Mouse (Mus musculus): ENCODE results near the gene Ccdc69.

DNA sequence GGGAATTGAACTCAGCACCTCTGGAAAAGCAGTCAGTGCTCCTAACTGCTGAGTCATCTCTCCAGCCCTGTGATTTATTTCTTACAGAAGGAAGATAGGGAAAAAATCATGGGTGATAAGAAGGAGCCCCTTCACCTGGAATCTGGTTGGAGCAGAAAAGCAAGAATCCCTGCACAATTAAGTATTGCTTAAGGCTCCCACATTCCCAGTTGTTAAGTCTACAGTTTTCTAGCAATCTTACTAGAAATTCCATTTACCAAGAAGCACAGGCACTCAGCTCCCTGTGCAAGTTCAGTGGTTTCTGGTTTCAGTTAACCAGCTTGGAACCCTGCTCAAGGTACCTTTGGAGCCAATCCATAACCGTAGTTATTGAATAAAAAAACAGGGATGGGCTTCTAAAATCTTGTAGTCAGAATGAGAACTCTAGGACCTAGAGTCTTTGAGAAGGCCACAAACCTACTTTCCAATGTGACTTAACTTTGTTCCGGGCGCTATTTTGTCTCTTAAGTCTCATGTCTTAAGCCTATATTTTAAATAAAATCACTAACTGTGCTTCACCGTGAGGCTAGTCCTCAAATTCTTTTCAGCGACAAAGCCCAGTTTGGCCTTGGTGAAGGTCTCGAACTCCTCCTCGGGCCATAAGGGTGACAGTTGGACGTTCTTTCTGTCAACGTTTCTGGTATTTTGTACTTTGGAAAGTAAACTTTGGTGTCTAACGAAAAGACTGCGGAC is 19.0 kb upstream of the Ccdc69 start:
- TF ChIP-seq CTCF (IDR thresholded peaks at IDR 0.05) (no peak), EP300 (IDR thresholded peaks at IDR 0.05) (peak; percentile 44; the same call in 1 of the 2 replicates)

Data from lung, postnatal 0 days (tissue).